Mouse (Mus musculus): ENCODE measurements around the gene Cdc20b.

- TF ChIP-seq ZNF384 (IDR thresholded peaks at IDR 0.05; ENCODE audit: low read depth, low read length) (no peak), MAFK (IDR thresholded peaks at IDR 0.05; ENCODE audit: insufficient read depth, low read depth, low read length) (no peak), HCFC1 (IDR thresholded peaks at IDR 0.05; ENCODE audit: borderline replicate concordance, insufficient read depth, low read length) (no peak), CHD2 (IDR thresholded peaks at IDR 0.05; ENCODE audit: low read depth, low read length) (no peak)
Measured at GRCm38 (mm10) chr13:113035852-113036251, 941 bp downstream of the Cdc20b start.
